Mouse (Mus musculus) frontal cortex, postnatal 36 days (tissue): Measurements from ENCODE around the gene Itga10.
"Not testable (repeated sequence)": the region's sequence is repeated elsewhere in the genome, so short reads cannot be mapped to it uniquely, and the experiment has no call there.

Source experiments
- DNase-seq, 2 experiments: peaks; one replicate each; pipeline ENCODE4 v3.0.0; 2022; ENCODE audit warnings: low spot score in 2 of 2

The Itga10 gene

DNA sequence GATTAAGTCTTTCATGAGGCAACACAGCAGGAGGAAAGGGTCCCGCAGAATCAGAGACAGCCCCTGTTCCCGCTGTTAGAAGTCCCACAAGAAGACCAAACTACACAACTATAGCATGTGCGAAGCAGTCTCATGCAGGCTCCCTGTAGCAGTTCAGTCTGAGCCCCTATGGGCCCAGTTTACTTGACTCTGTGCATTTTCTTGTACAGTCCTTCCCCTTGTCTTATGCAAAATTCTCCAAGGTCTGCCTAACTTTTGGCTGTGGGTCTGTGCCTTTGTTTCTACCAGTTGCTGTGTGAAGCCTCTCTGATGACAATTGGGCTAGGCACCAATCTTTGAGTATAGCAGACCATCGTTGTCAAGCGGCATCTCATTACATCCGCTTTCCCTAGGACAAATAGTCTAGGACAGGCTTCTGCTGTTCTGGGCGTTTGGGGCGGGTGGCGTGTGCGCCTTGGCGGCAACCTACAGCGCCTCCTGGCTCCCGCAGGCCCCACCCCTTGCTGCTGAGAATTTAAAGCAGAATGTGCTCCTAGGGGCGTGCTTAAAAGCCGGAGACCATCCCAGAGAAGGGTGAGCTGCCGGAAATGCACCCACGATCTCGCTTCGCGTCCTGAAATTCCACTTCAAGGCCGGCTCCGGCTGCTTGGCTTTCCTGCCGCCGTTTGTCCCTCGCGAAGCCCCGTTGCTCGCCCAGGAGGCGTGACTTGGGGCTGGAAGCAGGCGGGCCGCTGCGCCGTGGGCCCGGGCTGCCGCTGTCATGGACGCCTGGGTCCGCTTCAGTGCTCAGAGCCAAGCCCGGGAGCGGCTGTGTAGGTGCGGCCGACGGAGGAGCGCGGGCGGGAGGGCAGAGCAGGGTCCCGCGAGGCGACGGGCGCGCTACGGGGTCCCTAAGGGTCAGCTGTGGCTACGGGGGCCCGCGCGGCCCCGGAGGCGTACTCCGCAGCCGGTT is 10.2 kb upstream of the Itga10 start, which contains the start of the genes Pex11b and Gm42957:
Gene Pex11b (plus strand): TSS at position 449 of the 952 bp plus-strand sequence.
Gene Gm42957 (plus strand): TSS at position 547 of the 952 bp plus-strand sequence.
- DNase-seq: peak; percentile 89 to 91

- DNase-seq: no peak
Measured at GRCm38 (mm10) chr3:96635906-96636305, 9.5 kb upstream of the Itga10 start.

DNA sequence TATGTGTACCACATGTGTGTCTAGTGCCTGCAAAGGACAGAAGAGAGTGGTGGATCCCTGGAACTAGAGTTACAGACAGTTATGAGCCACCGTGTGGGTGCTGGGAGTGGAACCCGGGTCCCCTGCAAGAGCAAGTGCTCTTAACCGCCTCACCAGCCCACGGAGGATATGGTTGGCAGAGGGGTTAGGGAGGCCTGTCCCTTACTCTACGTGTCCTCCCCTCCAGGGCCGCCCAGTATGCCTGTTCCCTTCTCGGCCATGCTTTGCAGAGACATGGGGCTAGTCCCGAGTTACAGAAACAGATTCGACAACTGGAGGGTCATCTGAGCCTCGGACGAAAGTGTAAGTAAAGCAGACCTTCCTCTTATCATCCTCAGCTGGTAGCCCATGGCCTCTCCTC is 8.9 kb upstream of the Itga10 start:
- DNase-seq: no peak

- DNase-seq: peak; percentile 51 to 63
Measured at GRCm38 (mm10) chr3:96639219-96639618, 6.2 kb upstream of the Itga10 start.

DNA sequence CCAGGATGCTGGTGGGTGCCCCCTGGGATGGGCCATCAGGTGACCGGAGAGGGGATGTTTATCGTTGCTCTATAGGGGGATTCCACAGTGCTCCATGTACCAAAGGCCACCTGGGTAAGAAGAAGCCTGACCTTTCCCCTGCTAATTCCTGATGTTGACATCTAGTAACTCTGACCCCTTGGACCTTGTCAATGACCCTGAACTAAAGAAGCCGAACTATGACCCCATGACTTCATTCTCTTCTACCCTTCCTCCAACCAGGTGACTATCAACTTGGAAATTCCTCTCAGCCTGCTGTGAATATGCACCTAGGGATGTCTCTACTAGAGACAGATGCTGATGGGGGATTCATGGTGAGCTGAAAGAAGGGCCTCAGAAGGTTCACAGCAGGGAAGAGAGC is 2.0 kb downstream of the Itga10 start:
- DNase-seq: no peak

GRCm38 (mm10) chr3:96660901-96661300 is 15.5 kb downstream of the Itga10 start:
- DNase-seq: no peak

- no peak for DNase-seq
Measured at GRCm38 (mm10) chr3:96662731-96663316, 17.4 kb downstream of the Itga10 start.

GRCm38 (mm10) chr3:96663432-96664239 is 18.3 kb downstream of the Itga10 start:
- peak; percentile 92 for DNase-seq

DNA sequence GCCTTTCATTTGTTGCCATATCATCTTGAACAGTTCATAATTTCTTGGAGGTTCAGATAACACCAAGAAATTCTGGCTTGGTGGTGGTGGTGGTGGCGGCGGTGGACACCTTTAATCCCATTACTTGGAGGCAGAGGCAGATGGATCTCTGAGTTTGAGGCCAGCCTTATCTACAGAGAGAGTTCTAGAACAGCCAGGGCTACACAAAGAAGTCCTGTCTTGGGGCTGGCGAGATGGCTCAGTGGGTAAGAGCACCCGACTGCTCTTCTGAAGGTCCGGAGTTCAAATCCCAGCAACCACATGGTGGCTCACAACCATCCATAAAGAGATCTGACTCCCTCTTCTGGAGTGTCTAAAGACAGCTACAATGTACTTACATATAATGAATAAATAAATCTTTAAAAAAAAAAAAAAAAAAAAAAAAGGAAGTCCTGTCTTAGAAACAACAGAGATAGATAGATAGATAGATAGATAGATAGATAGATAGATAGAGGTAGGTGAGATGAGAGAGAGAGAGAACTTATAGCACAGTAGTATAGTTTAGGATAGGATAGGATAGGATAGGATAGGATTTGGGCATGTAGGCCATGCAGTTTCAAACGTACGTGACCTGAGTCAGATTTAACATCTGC is 20.5 kb downstream of the Itga10 start:
- not testable (repeated sequence) for DNase-seq

- no peak for DNase-seq
Measured at GRCm38 (mm10) chr3:96666916-96667315, 21.5 kb downstream of the Itga10 start.

GRCm38 (mm10) chr3:96667316-96667715 is 21.9 kb downstream of the Itga10 start:
- no peak for DNase-seq

DNA sequence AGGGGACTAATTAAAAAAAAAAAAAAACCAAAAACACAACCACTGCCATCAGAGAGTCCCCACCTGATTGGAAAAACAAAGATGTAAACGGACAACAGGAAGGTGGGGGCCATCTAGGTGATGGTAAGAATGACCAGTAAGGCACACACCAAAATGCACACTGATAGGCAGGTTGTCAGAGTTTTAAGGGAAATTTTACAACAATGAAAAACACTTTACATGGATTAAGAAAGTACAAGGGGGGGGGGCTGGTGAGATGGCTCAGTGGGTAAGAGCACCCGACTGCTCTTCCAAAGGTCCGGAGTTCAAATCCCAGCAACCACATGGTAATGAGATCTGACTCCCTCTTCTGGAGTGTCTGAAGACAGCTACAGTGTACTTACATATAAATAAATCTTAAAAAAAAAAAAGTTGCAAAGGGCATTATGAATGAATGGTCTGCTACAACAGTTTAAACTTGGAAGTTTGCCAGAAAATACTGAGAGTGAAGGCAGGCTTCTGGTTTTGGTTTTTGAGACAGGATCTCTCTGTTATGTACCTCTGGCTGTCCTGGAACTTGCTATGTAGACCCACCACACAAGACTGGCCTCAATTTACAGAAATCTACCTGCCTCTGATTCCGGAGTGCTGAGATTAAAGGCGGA is 23.2 kb downstream of the Itga10 start:
- no peak for DNase-seq

DNA sequence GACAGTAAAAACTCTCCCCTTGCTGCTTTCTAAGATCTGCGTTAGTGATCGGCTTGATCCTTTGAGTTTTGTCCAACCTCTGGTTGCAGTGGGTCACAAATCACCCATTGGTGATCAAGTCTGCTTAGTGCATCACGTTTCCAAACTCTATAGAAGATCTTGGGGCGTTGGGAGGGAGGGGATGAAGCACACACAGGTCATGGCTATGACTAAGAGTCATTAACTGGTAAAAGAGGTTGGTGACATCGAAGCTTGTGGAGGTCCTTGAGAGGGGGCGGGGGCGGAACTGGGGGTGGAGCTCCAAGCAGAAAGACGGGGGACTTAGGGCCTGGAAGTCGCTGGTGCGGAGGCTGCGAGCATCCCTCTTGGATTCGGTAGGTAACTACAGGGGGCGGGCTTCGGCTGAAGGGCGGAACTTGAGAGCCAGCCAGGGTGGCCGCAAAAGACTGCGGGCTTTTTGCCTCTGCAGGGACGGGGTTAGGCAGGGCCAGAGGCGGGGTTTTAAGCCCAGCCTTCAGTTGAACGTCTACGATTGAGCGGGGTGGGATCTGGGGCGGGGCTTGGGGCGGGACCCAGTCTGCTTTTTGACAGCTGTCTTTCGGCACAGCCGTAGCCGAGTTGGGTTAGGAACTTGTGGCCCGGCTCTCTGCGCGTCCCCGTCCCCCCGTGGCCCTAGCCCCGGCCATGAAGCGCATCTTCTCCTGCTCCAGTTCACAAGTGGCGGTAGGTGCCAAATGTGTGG is 24.5 kb downstream of the Itga10 start, which contains the start of gene Ankrd35:
Gene Ankrd35 (plus strand): TSS at position 405 of the 742 bp plus-strand sequence.
- peak; percentile 71 to 74 for DNase-seq

DNA sequence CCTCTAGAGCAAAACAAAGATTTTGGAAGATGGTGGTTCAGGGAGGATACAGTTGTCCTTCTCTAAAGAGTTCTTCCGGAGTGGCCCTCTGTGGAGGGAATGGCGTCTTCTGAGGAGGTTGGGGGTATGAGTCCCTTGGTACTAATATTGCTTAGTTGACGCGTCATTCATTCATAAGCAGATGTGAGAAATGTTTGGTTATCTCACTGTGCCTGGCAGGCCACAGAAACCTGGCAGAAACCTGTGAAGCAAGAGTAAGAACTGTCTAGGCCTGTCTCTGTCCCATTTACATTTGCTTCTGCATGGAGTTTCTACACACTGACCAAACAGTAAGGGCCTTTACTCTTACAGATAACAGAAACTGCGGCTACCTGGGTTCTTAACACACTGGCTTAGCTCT is 26.1 kb downstream of the Itga10 start:
- DNase-seq: no peak

GRCm38 (mm10) chr3:96673514-96673913 is 28.1 kb downstream of the Itga10 start:
- DNase-seq: no peak

DNA sequence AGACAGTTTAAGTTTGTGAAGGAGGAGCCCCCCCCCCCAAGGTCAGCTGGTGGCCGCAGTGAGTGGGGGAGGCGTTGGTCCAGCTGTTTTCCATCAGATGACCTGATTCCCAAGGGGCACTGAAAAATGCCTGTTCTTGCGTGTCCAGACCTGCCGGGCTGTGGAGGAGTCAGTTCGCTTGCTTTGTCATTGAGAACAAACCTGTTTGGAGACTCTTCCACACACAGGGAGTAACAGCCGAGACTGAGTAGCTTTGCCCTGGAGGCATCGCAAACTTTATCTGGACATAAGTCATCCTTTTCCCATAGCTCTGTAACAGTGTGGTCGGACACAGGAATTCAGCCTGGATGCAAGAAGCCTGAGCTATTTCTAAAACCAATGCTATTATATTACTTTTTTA is 29.1 kb downstream of the Itga10 start:
- no peak for DNase-seq

DNA sequence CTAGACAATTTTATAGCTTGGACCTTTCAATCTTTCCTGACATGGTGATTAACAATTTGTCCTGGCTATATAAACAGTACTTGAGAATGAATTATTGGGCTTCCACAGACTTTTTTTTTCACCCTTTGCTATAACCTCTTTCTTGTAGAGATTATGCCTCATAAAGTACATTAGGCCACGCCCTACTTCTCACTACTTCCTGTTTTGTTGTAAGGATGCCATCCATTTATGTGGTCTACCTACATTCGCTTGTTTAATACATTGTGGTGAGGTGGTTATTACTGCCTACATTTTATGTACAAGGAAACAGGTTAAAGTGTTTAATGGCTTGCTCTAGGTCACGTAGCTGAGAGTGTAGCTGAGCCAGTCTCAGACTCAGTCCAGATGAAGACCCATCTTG is 29.8 kb downstream of the Itga10 start:
- DNase-seq: no peak

DNA sequence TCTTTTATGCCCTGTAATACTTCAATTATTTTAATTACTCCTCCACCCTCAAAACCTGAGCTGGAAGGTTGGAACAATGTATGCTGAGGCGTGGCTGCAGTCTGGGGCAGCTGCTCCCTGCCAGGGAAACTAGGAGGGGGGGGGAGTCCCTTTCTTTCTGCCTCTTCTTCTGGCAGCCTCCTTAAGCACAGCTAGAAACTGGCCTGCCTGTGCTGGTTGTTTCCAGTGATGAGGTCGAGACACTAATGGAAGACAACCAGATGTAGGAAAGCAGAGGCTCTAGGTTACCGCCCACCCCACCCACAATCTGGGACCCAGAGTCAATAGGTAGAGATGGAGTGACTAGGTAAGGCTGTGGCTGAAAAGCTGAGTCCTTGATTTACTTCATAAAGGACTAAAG is 30.3 kb downstream of the Itga10 start:
- DNase-seq: no peak

DNA sequence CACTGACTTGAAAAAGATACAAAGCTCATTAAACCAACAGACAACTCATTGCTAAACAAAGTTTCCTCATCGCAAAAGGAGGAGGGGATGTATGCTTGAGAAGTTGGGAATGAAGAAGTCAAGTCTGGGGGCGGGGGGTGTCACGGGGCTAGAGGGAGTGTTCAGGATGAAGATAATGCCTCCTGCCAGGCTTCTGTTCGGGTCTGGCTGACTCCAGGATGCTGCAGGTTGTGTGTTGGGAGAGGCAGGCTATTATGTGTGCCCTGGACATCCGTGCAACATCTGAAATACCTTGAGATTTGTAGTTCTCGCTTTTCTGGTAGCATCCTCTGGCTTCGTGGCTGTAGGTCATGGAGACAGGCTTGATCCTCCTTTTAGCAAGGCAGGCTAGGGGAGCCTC is 33.1 kb downstream of the Itga10 start:
- no peak for DNase-seq

DNA sequence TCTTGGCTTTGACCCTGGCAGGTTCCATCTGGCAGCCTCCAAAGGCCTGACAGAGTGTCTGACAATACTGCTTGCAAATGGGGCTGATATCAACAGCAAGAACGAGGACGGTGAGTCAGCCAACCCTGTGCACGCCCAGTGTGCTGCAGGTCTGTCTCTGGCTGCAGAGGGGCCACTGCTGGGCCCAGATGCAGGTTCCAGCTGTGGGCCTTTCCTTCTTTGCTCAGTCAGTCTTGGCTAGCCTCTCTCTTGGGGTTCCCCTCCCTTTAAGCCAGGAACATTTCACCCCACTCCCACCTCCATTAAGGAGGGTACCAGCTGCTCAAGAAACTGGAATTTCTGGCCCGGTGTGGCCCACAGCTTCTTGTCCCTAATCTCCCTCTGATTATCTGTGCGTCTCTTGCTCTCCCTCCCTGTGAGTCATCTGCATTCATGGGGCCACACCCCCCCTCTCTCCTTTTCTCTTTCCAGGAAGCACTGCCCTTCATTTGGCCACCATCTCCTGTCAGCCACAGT is 33.8 kb downstream of the Itga10 start:
- no peak for DNase-seq
